Mouse (Mus musculus) liver, embryonic 14.5 days (tissue): Measurements from ENCODE around the gene Wasf2.

Source experiments
- CTCF ChIP-seq: IDR thresholded peaks from 2 replicates; pipeline ENCODE4 v1.5.1; 2016; ENCODE audit warnings: antibody characterized with exemption, low read depth, control low read depth
- EP300 ChIP-seq: IDR thresholded peaks from 2 replicates; pipeline ENCODE4 v1.6.1; 2016; ENCODE audit warnings: antibody characterized with exemption, low read depth

DNA sequence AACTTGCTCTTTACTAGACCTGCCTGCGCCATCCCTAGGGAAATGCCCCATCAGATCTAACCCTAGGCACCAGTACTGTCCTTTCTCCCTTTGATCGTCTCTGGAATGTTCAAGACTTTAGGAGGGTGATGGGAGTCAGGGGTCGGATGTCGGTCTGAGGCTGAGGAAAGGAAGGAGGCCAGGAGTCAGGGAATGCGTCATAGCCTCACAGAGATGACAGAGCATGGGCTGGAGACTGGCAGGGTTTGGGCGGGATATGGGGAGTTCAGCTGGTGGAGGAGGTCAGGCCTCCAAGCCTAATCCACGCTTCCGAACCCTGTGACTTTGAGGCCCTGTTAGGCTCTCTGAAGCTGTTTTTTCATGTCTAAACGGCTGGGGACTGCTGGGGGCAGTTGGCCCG, 83.4 kb downstream of the Wasf2 start:
- TF ChIP-seq CTCF (no peak), EP300 (no peak)
